Mouse (Mus musculus): ENCODE measurements around the gene Adora2b. TPM values are rescaled to one million over a fixed set of nuclear protein-coding genes. Genes with fewer than 3 reads are reported as not detected.

Gene Adora2b
- polyA plus RNA-seq, 1 experiment from 2014 or later: 4.2 TPM

- no peak for TF ChIP-seq EP300 (optimal IDR thresholded peaks at IDR 0.05)
- TF ChIP-seq CTCF (IDR thresholded peaks at IDR 0.05; ENCODE audit: low read depth): no peak
- no peak overlapping the region for H3K27ac ChIP-seq (replicated peaks)
- 73% methylated on average over 7 of the region's 7 CpGs for WGBS
- H3K9me3 ChIP-seq (ENCODE audit: control insufficient read depth, low read length): no peaks in the 10 kb centered on the region
- DNase-seq (ENCODE audit: low spot score): no peak
- H3K4me3 ChIP-seq (ENCODE audit: low read depth, low read length): no peak overlapping the region
- no peak overlapping the region for H3K9ac ChIP-seq (ENCODE audit: low read length)
- no peak overlapping the region for H3K4me2 ChIP-seq (replicated peaks; ENCODE audit: low read depth)
- no peak for ATAC-seq (ENCODE audit: low FRiP score, low TSS enrichment)
- 0 out of 2 replicates have a peak, but pooled peaks cover 3% of the 10 kb centered on the region for H3K36me3 ChIP-seq (ENCODE audit: control insufficient read depth, insufficient read depth, low read length)
- 0 out of 2 replicates have a peak, but pooled peaks cover 2% of the 10 kb centered on the region for H3K4me1 ChIP-seq (replicated peaks; ENCODE audit: control insufficient read depth, insufficient read depth)
- no peaks in the 10 kb centered on the region for H3K27me3 ChIP-seq (ENCODE audit: control insufficient read depth, insufficient read depth, low read length)
Observed at GRCm38 (mm10) chr11:62265642-62266041, 16.9 kb downstream of the Adora2b start.

GRCm38 (mm10) chr11:62266466-62267214 lies 17.9 kb downstream of the Adora2b start:
- TF ChIP-seq CTCF (IDR thresholded peaks at IDR 0.05; ENCODE audit: low read depth) (no peak), EP300 (optimal IDR thresholded peaks at IDR 0.05) (no peak)
- 0 out of 2 replicates have a peak, but pooled peaks cover 2% of the 10 kb centered on the region for H3K4me1 ChIP-seq (replicated peaks; ENCODE audit: control insufficient read depth, insufficient read depth)
- DNase-seq (ENCODE audit: low spot score): no peak
- no peaks in the 10 kb centered on the region for H3K27me3 ChIP-seq (ENCODE audit: control insufficient read depth, insufficient read depth, low read length)
- H3K36me3 ChIP-seq (ENCODE audit: control insufficient read depth, insufficient read depth, low read length): 0 out of 2 replicates have a peak, but pooled peaks cover 3% of the 10 kb centered on the region
- no peak overlapping the region for H3K4me2 ChIP-seq (replicated peaks; ENCODE audit: low read depth)
- no peaks in the 10 kb centered on the region for H3K9me3 ChIP-seq (ENCODE audit: control insufficient read depth, low read length)
- ATAC-seq (ENCODE audit: low FRiP score, low TSS enrichment): no peak
- H3K27ac ChIP-seq (replicated peaks): no peak overlapping the region
- no peak overlapping the region for H3K9ac ChIP-seq (ENCODE audit: low read length)
- H3K4me3 ChIP-seq (ENCODE audit: low read depth, low read length): no peak overlapping the region
- WGBS: 63% methylated on average over 17 of the region's 17 CpGs

- Histone ChIP-seq H3K27me3 (ENCODE audit: control insufficient read depth, insufficient read depth, low read length) (no peaks in the 10 kb centered on the region), H3K4me1 (replicated peaks; ENCODE audit: control insufficient read depth, insufficient read depth) (0 out of 2 replicates have a peak, but pooled peaks cover 2% of the 10 kb centered on the region), H3K27ac (replicated peaks) (no peak overlapping the region), H3K4me3 (ENCODE audit: low read depth, low read length) (no peak overlapping the region), H3K9me3 (ENCODE audit: control insufficient read depth, low read length) (no peaks in the 10 kb centered on the region), H3K4me2 (replicated peaks; ENCODE audit: low read depth) (no peak overlapping the region), H3K9ac (ENCODE audit: low read length) (no peak overlapping the region), H3K36me3 (ENCODE audit: control insufficient read depth, insufficient read depth, low read length) (0 out of 2 replicates have a peak, but pooled peaks cover 3% of the 10 kb centered on the region)
- TF ChIP-seq EP300 (optimal IDR thresholded peaks at IDR 0.05) (no peak), CTCF (IDR thresholded peaks at IDR 0.05; ENCODE audit: low read depth) (no peak)
- DNase-seq (ENCODE audit: low spot score) (no peak), ATAC-seq (ENCODE audit: low FRiP score, low TSS enrichment) (no peak)
- WGBS: 60% methylated on average over 8 of the region's 8 CpGs
Observed at GRCm38 (mm10) chr11:62268381-62268780, 19.6 kb downstream of the Adora2b start.

- Histone ChIP-seq H3K4me3 (ENCODE audit: low read depth, low read length) (no peak overlapping the region), H3K4me2 (replicated peaks; ENCODE audit: low read depth) (no peak overlapping the region), H3K4me1 (replicated peaks; ENCODE audit: control insufficient read depth, insufficient read depth) (0 out of 2 replicates have a peak, but pooled peaks cover 2% of the 10 kb centered on the region), H3K27ac (replicated peaks) (no peak overlapping the region), H3K9me3 (ENCODE audit: control insufficient read depth, low read length) (no peaks in the 10 kb centered on the region), H3K36me3 (ENCODE audit: control insufficient read depth, insufficient read depth, low read length) (0 out of 2 replicates have a peak, but pooled peaks cover 3% of the 10 kb centered on the region), H3K9ac (ENCODE audit: low read length) (no peak overlapping the region), H3K27me3 (ENCODE audit: control insufficient read depth, insufficient read depth, low read length) (no peaks in the 10 kb centered on the region)
- WGBS: 59% methylated on average over 12 of the region's 12 CpGs
- ATAC-seq (ENCODE audit: low FRiP score, low TSS enrichment): no peak
- TF ChIP-seq EP300 (optimal IDR thresholded peaks at IDR 0.05) (no peak), CTCF (IDR thresholded peaks at IDR 0.05; ENCODE audit: low read depth) (no peak)
- DNase-seq (ENCODE audit: low spot score): no peak
Observed at GRCm38 (mm10) chr11:62269097-62269496, 20.3 kb downstream of the Adora2b start.

- Histone ChIP-seq H3K27me3 (ENCODE audit: control insufficient read depth, insufficient read depth, low read length) (no peaks in the 10 kb centered on the region), H3K27ac (replicated peaks) (no peak overlapping the region), H3K9ac (ENCODE audit: low read length) (no peak overlapping the region), H3K4me2 (replicated peaks; ENCODE audit: low read depth) (no peak overlapping the region), H3K4me1 (replicated peaks; ENCODE audit: control insufficient read depth, insufficient read depth) (0 out of 2 replicates have a peak, but pooled peaks cover 2% of the 10 kb centered on the region), H3K4me3 (ENCODE audit: low read depth, low read length) (no peak overlapping the region), H3K36me3 (ENCODE audit: control insufficient read depth, insufficient read depth, low read length) (0 out of 2 replicates have a peak, but pooled peaks cover 3% of the 10 kb centered on the region), H3K9me3 (ENCODE audit: control insufficient read depth, low read length) (no peaks in the 10 kb centered on the region)
- no peak for TF ChIP-seq EP300 (optimal IDR thresholded peaks at IDR 0.05)
- TF ChIP-seq CTCF (IDR thresholded peaks at IDR 0.05; ENCODE audit: low read depth): no peak
- DNase-seq (ENCODE audit: low spot score): no peak
- no peak for ATAC-seq (ENCODE audit: low FRiP score, low TSS enrichment)
- 42% methylated on average over 5 of the region's 5 CpGs for WGBS
Observed at GRCm38 (mm10) chr11:62270851-62271250, 22.1 kb downstream of the Adora2b start.

GRCm38 (mm10) chr11:62277086-62277485 lies 28.3 kb downstream of the Adora2b start:
- TF ChIP-seq CTCF (IDR thresholded peaks at IDR 0.05; ENCODE audit: low read depth) (no peak), EP300 (optimal IDR thresholded peaks at IDR 0.05) (no peak)
- H3K4me3 ChIP-seq (ENCODE audit: low read depth, low read length): no peak overlapping the region
- no peaks in the 10 kb centered on the region for H3K9me3 ChIP-seq (ENCODE audit: control insufficient read depth, low read length)
- no peaks in the 10 kb centered on the region for H3K4me1 ChIP-seq (replicated peaks; ENCODE audit: control insufficient read depth, insufficient read depth)
- 54% methylated on average over 8 of the region's 8 CpGs for WGBS
- no peak overlapping the region for H3K9ac ChIP-seq (ENCODE audit: low read length)
- H3K36me3 ChIP-seq (ENCODE audit: control insufficient read depth, insufficient read depth, low read length): no peaks in the 10 kb centered on the region
- no peak overlapping the region for H3K4me2 ChIP-seq (replicated peaks; ENCODE audit: low read depth)
- no peak overlapping the region for H3K27ac ChIP-seq (replicated peaks)
- DNase-seq (ENCODE audit: low spot score) (no peak), ATAC-seq (ENCODE audit: low FRiP score, low TSS enrichment) (no peak)
- no peaks in the 10 kb centered on the region for H3K27me3 ChIP-seq (ENCODE audit: control insufficient read depth, insufficient read depth, low read length)

All from stomach, postnatal 0 days (tissue).